Mouse (Mus musculus) intestine, postnatal 0 days (tissue): ENCODE results near the gene Ppard. TPM values are rescaled to one million over a fixed set of nuclear protein-coding genes. Genes with fewer than 3 reads are reported as not detected.

ENCODE experiments used
- ATAC-seq: fragments of 200-750 bp; cut with Nextera tagmentation; 2 replicates; pipeline ENCODE4 v1.8.0; 2017; ENCODE audit warnings: mild to moderate bottlenecking, moderate TSS enrichment, moderate library complexity
- H3K27ac ChIP-seq: fragments of 300-500 bp; sonication (generic); 2 replicates; pipeline ENCODE4 v1.5.1; 2014; ENCODE audit warnings: mild to moderate bottlenecking, low read depth, low read length, moderate library complexity
- H3K27me3 ChIP-seq: fragments of 300-500 bp; sonication (generic); replicated peaks from 2 replicates; pipeline ENCODE4 v1.6.1; 2014; ENCODE audit warnings: low read length, mixed read lengths; ENCODE audit not compliant: control insufficient read depth, insufficient read depth
- H3K36me3 ChIP-seq: fragments of 300-500 bp; sonication (generic); 2 replicates; pipeline ENCODE4 v1.6.1; 2014; ENCODE audit warnings: mild to moderate bottlenecking, moderate library complexity; ENCODE audit not compliant: control insufficient read depth, insufficient read depth
- H3K4me1 ChIP-seq: fragments of 300-500 bp; sonication (generic); replicated peaks from 2 replicates; pipeline ENCODE4 v1.6.1; 2014; ENCODE audit warnings: antibody characterized with exemption, low read length, mixed read lengths; ENCODE audit not compliant: control insufficient read depth, insufficient read depth
- H3K4me2 ChIP-seq: fragments of 300-500 bp; sonication (generic); replicated peaks from 2 replicates; pipeline ENCODE4 v1.6.1; 2014; ENCODE audit warnings: low read depth, mild to moderate bottlenecking, moderate library complexity
- H3K4me3 ChIP-seq: fragments of 300-500 bp; sonication (generic); 2 replicates; pipeline ENCODE4 v1.5.1; 2014; ENCODE audit warnings: low read depth, low read length
- H3K9ac ChIP-seq: fragments of 300-500 bp; sonication (generic); 2 replicates; pipeline ENCODE4 v1.6.1; 2014; ENCODE audit warnings: mild to moderate bottlenecking, low read depth, low read length
- H3K9me3 ChIP-seq: fragments of 300-500 bp; sonication (generic); 2 replicates; pipeline ENCODE4 v1.6.1; 2016; ENCODE audit warnings: mixed run types; ENCODE audit not compliant: control insufficient read depth
- CTCF ChIP-seq: sonication (generic); IDR thresholded peaks from 2 replicates; pipeline ENCODE4 v1.5.1; 2016; ENCODE audit warnings: low read depth, mild to moderate bottlenecking, control low read depth, antibody characterized with exemption, moderate library complexity
- WGBS: fragments of 180-500 bp; shearing (Covaris S2); extraction: QIAGEN DNeasy Blood & Tissue Kit; methylation state at CpG from one replicate; pipeline ENCODE4 v1.1.7; 2014; 5-methylcytosine and 5-hydroxymethylcytosine counted together
- polyA plus RNA-seq: library from polyadenylated mRNA; unstranded; fragments of >200 nt; fragmentation: Nextera tagmentation; extraction: Ambion mirVana; gene quantifications from 2 replicates; pipeline ENCODE4 v1.2.1, GENCODE M21; 2015

The Ppard gene
- polyA plus RNA-seq, 1 experiment from 2014 or later: 1.7 TPM

GRCm38 (mm10) chr17:28247613-28248012, 15.1 kb downstream of the Ppard start:
- H3K4me2 ChIP-seq: no peak overlapping the region
- H3K9me3 ChIP-seq: no peaks in the 10 kb centered on the region
- H3K9ac ChIP-seq: no peak overlapping the region
- H3K4me3 ChIP-seq: no peak overlapping the region
- H3K4me1 ChIP-seq: 0 out of 2 replicates have a peak, but pooled peaks cover 4% of the 10 kb centered on the region
- TF ChIP-seq CTCF: no peak
- ATAC-seq: peak; percentile 32
- no peak overlapping the region for H3K27ac ChIP-seq
- 64% methylated on average over 6 of the region's 6 CpGs for WGBS
- H3K27me3 ChIP-seq: no peaks in the 10 kb centered on the region
- H3K36me3 ChIP-seq: peaks cover 19% of the 10 kb centered on the region

- TF ChIP-seq CTCF: no peak
- 63% methylated on average over 12 of the region's 12 CpGs for WGBS
- H3K27me3 ChIP-seq: no peaks in the 10 kb centered on the region
- peaks cover 19% of the 10 kb centered on the region for H3K36me3 ChIP-seq
- H3K9ac ChIP-seq: no peak overlapping the region
- no peak overlapping the region for H3K4me2 ChIP-seq
- H3K4me3 ChIP-seq: no peak overlapping the region
- no peaks in the 10 kb centered on the region for H3K9me3 ChIP-seq
- no peak overlapping the region for H3K27ac ChIP-seq
- no peak for ATAC-seq
- H3K4me1 ChIP-seq: 0 out of 2 replicates have a peak, but pooled peaks cover 4% of the 10 kb centered on the region
Observed at GRCm38 (mm10) chr17:28249062-28249461, 16.6 kb downstream of the Ppard start.

GRCm38 (mm10) chr17:28251579-28252280, 19.2 kb downstream of the Ppard start:
- ATAC-seq: no peak
- no peak overlapping the region for H3K27ac ChIP-seq
- H3K27me3 ChIP-seq: no peaks in the 10 kb centered on the region
- no peaks in the 10 kb centered on the region for H3K4me1 ChIP-seq
- H3K9ac ChIP-seq: no peak overlapping the region
- H3K36me3 ChIP-seq: peaks cover 10% of the 10 kb centered on the region; the same call in 1 of the 2 replicates
- no peak overlapping the region for H3K4me2 ChIP-seq
- H3K9me3 ChIP-seq: no peaks in the 10 kb centered on the region
- whole genome bisulfite sequencing: 74% methylated on average over 12 of the region's 12 CpGs
- H3K4me3 ChIP-seq: no peak overlapping the region
- no peak for TF ChIP-seq CTCF

GRCm38 (mm10) chr17:28252281-28252648, 19.8 kb downstream of the Ppard start:
- WGBS: 83% methylated on average over 5 of the region's 5 CpGs
- H3K27ac ChIP-seq: no peak overlapping the region
- H3K9me3 ChIP-seq: no peaks in the 10 kb centered on the region
- H3K9ac ChIP-seq: no peak overlapping the region
- no peaks in the 10 kb centered on the region for H3K4me1 ChIP-seq
- H3K4me2 ChIP-seq: no peak overlapping the region
- no peaks in the 10 kb centered on the region for H3K27me3 ChIP-seq
- TF ChIP-seq CTCF: no peak
- peaks cover 10% of the 10 kb centered on the region; the same call in 1 of the 2 replicates for H3K36me3 ChIP-seq
- ATAC-seq: no peak
- no peak overlapping the region for H3K4me3 ChIP-seq

GRCm38 (mm10) chr17:28253216-28253615, 20.7 kb downstream of the Ppard start:
- WGBS: 58% methylated on average over 7 of the region's 7 CpGs
- Histone ChIP-seq H3K4me3 (no peak overlapping the region), H3K27ac (no peak overlapping the region), H3K27me3 (no peaks in the 10 kb centered on the region), H3K4me2 (no peak overlapping the region), H3K36me3 (peaks cover 10% of the 10 kb centered on the region; the same call in 1 of the 2 replicates), H3K9ac (no peak overlapping the region), H3K9me3 (no peaks in the 10 kb centered on the region), H3K4me1 (no peaks in the 10 kb centered on the region)
- no peak for TF ChIP-seq CTCF
- peak; percentile 31; the same call in 1 of the 2 replicates for ATAC-seq

- ATAC-seq: no peak
- TF ChIP-seq CTCF: no peak
- no peaks in the 10 kb centered on the region for H3K9me3 ChIP-seq
- no peak overlapping the region for H3K4me3 ChIP-seq
- H3K4me1 ChIP-seq: no peaks in the 10 kb centered on the region
- no peak overlapping the region for H3K4me2 ChIP-seq
- no peak overlapping the region for H3K27ac ChIP-seq
- peaks cover 10% of the 10 kb centered on the region; the same call in 1 of the 2 replicates for H3K36me3 ChIP-seq
- no peak overlapping the region for H3K9ac ChIP-seq
- WGBS: 63% methylated on average over 4 of the region's 4 CpGs
- no peaks in the 10 kb centered on the region for H3K27me3 ChIP-seq
Observed at GRCm38 (mm10) chr17:28254804-28255203, 22.3 kb downstream of the Ppard start.
